Mouse (Mus musculus) liver, postnatal 0 days (tissue): ENCODE data around the gene Arv1. TPM values are rescaled to one million over a fixed set of nuclear protein-coding genes. Genes with fewer than 3 reads are reported as not detected.

Source experiments
- ATAC-seq: fragments of 200-750 bp; cut with Nextera tagmentation; 2 replicates; pipeline ENCODE4 v1.8.0; 2017; ENCODE audit warnings: mild to moderate bottlenecking, moderate library complexity
- DNase-seq: peaks from one replicate; pipeline ENCODE4 v3.0.0-alpha.2; 2016
- H3K27ac ChIP-seq: fragments of 300-500 bp; sonication (generic); 2 replicates; pipeline ENCODE4 v1.5.1; 2014; ENCODE audit warnings: antibody characterized with exemption, moderate library complexity, mild to moderate bottlenecking, low read depth
- H3K27me3 ChIP-seq: fragments of 300-500 bp; sonication (generic); 2 replicates; pipeline ENCODE4 v1.6.1; 2014; ENCODE audit warnings: low read length, control low read depth, mixed read lengths; ENCODE audit not compliant: insufficient read depth
- H3K36me3 ChIP-seq: fragments of 300-500 bp; sonication (generic); replicated peaks from 2 replicates; pipeline ENCODE4 v1.6.1; 2014; ENCODE audit warnings: mild to moderate bottlenecking, control low read depth, low read length, moderate library complexity, mixed read lengths; ENCODE audit not compliant: insufficient read depth
- H3K4me1 ChIP-seq: fragments of 300-500 bp; sonication (generic); 2 replicates; pipeline ENCODE4 v1.6.1; 2014; ENCODE audit warnings: antibody characterized with exemption, mild to moderate bottlenecking, control low read depth; ENCODE audit not compliant: insufficient read depth
- H3K4me2 ChIP-seq: fragments of 300-500 bp; sonication (generic); 2 replicates; pipeline ENCODE4 v1.6.1; 2014; ENCODE audit warnings: low read depth, mild to moderate bottlenecking, low read length, moderate library complexity, mixed read lengths
- H3K4me3 ChIP-seq: fragments of 300-500 bp; sonication (generic); 2 replicates; pipeline ENCODE4 v1.5.1; 2014; ENCODE audit warnings: low read depth, low read length
- H3K9ac ChIP-seq: fragments of 300-500 bp; sonication (generic); replicated peaks from 2 replicates; pipeline ENCODE4 v1.6.1; 2014; ENCODE audit warnings: mild to moderate bottlenecking, moderate library complexity
- H3K9me3 ChIP-seq: fragments of 300-500 bp; sonication (generic); 2 replicates; pipeline ENCODE4 v1.6.1; 2016; ENCODE audit warnings: mild to moderate bottlenecking, control low read depth, low read length, mixed read lengths
- CTCF ChIP-seq: sonication (generic); IDR thresholded peaks from 2 replicates; pipeline ENCODE4 v1.5.1; 2016; ENCODE audit warnings: antibody characterized with exemption, low read depth
- EP300 ChIP-seq: IDR thresholded peaks from 2 replicates; pipeline ENCODE4 v1.6.1; 2016; ENCODE audit warnings: antibody characterized with exemption, low read depth, mild to moderate bottlenecking
- WGBS: fragments of 180-500 bp; shearing (Covaris S2); extraction: QIAGEN DNeasy Blood & Tissue Kit; methylation state at CpG from one replicate; pipeline ENCODE4 v1.1.7; 2014; ENCODE audit not compliant: insufficient replicate concordance; 5-methylcytosine and 5-hydroxymethylcytosine counted together
- polyA plus RNA-seq: library from polyadenylated mRNA; unstranded; fragments of >200 nt; fragmentation: Nextera tagmentation; extraction: Ambion mirVana; gene quantifications from 2 replicates; pipeline ENCODE4 v1.2.1, GENCODE M21; 2015

Arv1 gene
- 4.5 and 5.2 TPM in 2 replicates for polyA plus RNA-seq

DNA sequence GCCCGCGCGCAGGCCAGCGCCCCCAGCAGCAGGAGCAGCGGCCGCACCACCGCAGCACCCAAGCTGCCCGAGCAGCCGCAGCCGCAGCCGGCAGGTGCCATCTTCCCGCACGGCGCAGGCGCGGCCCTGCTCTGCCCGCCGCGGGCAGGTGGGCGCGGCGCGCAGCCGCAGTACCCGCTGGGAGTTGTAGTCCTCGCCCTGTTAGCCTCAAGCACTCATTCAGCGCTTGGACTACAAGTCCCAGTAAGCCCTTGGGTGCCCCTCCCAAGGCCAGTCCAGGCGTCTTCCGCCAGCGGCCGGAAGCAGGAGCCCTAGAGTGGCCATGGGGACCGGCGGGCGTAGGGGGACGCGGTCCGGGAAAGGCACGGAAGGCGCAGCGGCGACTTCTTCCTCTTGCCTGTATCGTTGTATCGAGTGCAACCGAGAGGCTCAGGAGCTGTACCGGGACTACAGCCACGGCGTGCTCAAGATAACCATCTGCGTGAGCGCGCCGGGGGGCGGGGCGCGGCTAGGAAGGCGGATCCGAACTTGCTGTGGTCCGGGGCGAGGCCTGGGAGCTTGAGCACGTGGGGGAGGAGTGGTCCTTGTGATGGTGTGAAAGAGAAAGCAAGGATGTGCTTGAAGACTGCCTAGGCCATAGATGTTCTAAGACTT is at the start of gene Arv1, which contains the start of gene Ttc13:
Gene Arv1 (plus strand): TSS at position 278 of the 654 bp plus-strand sequence.
Gene Ttc13 (minus strand): TSS at position 122 of the 654 bp plus-strand sequence.
- 0 out of 2 replicates have a peak, but pooled peaks have one; percentile 0 for TF ChIP-seq EP300
- peak; percentile 39 for TF ChIP-seq CTCF
- H3K27ac ChIP-seq = no peak within 1 kb of the TSS
- peak within 1 kb of the TSS; percentile 81 for H3K9ac ChIP-seq
- H3K9me3 ChIP-seq = no peaks in the 10 kb centered on the region
- DNase-seq (peak; percentile 96), ATAC-seq (peak; percentile 100)
- peaks cover 10% of the 10 kb centered on the region for H3K36me3 ChIP-seq
- peaks cover 25% of the 10 kb centered on the region for H3K4me1 ChIP-seq
- no peaks in the 10 kb centered on the region for H3K27me3 ChIP-seq
- under 1% methylated on average over 50 of the region's 59 CpGs for WGBS
- peak within 1 kb of the TSS; percentile 77 for H3K4me3 ChIP-seq
- H3K4me2 ChIP-seq = peak within 1 kb of the TSS; percentile 100

DNA sequence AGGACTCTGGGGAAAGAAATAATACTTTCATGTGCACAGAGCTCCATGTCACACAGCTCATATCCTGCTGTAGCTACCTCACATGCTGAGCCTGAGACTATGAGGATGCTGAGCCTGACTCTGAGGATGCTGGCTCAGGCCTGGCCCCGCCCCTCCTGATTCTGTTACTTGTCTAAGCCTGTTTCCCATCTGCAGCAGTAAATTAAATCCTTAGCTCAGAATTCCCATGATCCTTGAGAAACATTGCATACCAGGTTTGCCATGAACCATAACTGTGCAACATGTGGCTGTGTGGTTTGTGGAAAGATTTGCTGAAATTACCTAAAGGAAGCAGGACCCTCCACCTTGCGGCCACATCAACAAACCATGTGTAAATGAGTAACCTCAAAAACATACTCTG is 49.6 kb upstream of the Arv1 start:
- Histone ChIP-seq H3K4me3 (no peak overlapping the region), H3K36me3 (peaks cover 7% of the 10 kb centered on the region; the same call in 1 of the 2 replicates), H3K4me2 (no peak overlapping the region), H3K9me3 (no peaks in the 10 kb centered on the region), H3K27me3 (no peaks in the 10 kb centered on the region), H3K9ac (no peak overlapping the region), H3K4me1 (no peaks in the 10 kb centered on the region), H3K27ac (no peak overlapping the region)
- no peak for ATAC-seq
- WGBS = 89% methylated on average over 2 of the region's 2 CpGs
- DNase-seq = no peak
- TF ChIP-seq CTCF = no peak
- TF ChIP-seq EP300 = no peak

DNA sequence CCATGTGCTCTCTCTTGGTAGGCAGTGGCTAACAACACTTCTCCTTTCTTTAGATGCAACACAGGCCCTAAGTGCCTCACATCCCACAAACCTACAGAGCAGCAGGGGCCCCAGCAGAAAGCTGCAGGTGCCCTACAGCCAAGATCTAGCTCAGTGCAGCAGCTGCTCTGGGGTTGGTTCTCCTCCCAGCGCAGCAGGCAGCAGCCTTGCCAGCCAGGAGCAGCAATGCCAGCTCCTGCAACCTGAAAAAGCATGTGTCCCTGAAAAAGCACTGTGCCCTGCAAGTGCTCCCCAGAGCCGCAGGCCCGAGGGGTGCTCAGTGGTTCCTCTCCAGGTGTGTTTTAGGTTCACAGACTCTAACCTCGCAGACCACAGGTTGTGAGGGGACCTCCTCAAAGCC is 45.3 kb upstream of the Arv1 start:
- Histone ChIP-seq H3K27me3 (no peaks in the 10 kb centered on the region), H3K9me3 (no peaks in the 10 kb centered on the region), H3K4me1 (no peaks in the 10 kb centered on the region), H3K4me2 (no peak overlapping the region), H3K9ac (no peak overlapping the region), H3K27ac (no peak overlapping the region), H3K36me3 (peaks cover 24% of the 10 kb centered on the region), H3K4me3 (no peak overlapping the region)
- 81% methylated on average over 4 of the region's 4 CpGs for WGBS
- TF ChIP-seq EP300 = no peak
- no peak for TF ChIP-seq CTCF
- ATAC-seq (no peak), DNase-seq (no peak)

DNA sequence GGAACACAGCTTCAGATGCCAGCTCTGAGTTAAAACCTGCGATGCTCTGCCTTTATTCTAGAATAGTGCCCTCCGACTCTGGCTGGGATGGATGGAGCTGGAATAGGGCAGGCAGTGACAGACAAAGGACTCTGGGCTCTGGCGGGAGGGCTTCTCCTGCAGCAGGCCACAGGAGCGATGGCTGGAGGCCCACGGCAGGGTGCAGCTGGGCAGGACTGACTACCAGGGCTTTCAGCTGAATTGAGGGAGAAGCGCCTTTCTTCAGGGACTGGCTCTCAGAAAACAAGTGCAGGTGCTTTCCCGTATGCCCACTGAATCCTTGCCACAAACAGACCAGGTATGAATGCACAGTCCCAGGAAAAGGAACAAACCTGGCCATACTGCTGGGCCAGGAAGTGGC is 44.9 kb upstream of the Arv1 start:
- Histone ChIP-seq H3K27me3 (no peaks in the 10 kb centered on the region), H3K9ac (no peak overlapping the region), H3K9me3 (no peaks in the 10 kb centered on the region), H3K4me3 (no peak overlapping the region), H3K4me2 (no peak overlapping the region), H3K4me1 (no peaks in the 10 kb centered on the region), H3K27ac (no peak overlapping the region), H3K36me3 (peaks cover 26% of the 10 kb centered on the region)
- no peak for DNase-seq
- ATAC-seq = no peak
- WGBS = 90% methylated on average over 7 of the region's 7 CpGs
- TF ChIP-seq EP300 (no peak), CTCF (no peak)

DNA sequence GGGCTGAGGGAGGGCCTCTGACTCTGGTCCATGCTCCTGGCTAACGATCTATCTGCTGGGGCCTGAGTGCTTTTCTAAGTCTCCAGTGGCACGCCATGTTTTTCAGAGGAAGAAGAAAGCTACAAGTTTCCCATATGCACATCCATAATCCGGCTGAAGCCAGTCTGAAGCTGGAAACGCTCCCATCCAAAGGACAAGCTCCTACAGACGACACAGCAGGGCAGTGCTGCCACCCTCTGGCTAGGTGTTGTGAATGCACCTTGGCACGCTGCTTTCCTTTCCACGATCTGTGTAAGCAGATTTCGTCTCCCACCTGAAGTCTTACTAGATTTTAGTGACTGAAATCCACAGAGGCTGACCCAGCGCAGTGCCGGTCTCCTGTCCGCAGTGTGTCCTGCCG is 44.5 kb upstream of the Arv1 start:
- WGBS = 63% methylated on average over 12 of the region's 12 CpGs
- no peak for TF ChIP-seq EP300
- peak; percentile 96 for TF ChIP-seq CTCF
- peak; percentile 76 for DNase-seq
- Histone ChIP-seq H3K27me3 (no peaks in the 10 kb centered on the region), H3K9me3 (no peaks in the 10 kb centered on the region), H3K36me3 (peaks cover 26% of the 10 kb centered on the region), H3K27ac (no peak overlapping the region), H3K4me2 (no peak overlapping the region), H3K4me1 (no peaks in the 10 kb centered on the region), H3K4me3 (no peak overlapping the region), H3K9ac (no peak overlapping the region)
- peak; percentile 56 for ATAC-seq

DNA sequence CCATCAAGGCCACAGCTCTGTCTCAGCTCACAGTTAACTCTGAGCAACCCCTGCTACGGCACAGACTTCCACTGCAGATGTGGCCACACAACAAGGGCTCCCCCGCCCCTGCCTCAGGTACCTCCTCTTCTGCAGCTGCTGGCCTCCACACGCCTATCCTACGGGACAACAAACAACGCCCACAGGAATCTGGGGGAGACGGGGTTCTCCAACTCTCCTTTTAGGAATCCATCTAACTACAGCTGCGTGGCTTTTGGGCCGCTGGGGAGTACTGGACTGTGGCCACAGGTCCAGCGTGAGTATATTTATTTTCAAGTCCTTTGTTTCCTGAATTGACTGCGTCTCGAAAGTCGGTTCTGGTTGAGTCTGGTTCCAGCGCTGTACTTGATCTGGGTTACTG is 43.7 kb upstream of the Arv1 start:
- no peak overlapping the region for H3K4me3 ChIP-seq
- H3K27me3 ChIP-seq = no peaks in the 10 kb centered on the region
- no peaks in the 10 kb centered on the region for H3K9me3 ChIP-seq
- H3K36me3 ChIP-seq = peaks cover 26% of the 10 kb centered on the region
- H3K9ac ChIP-seq = no peak overlapping the region
- DNase-seq (no peak), ATAC-seq (no peak)
- no peaks in the 10 kb centered on the region for H3K4me1 ChIP-seq
- 87% methylated on average over 13 of the region's 13 CpGs for WGBS
- H3K27ac ChIP-seq = no peak overlapping the region
- no peak overlapping the region for H3K4me2 ChIP-seq
- TF ChIP-seq CTCF = no peak
- TF ChIP-seq EP300 = no peak
